Mouse (Mus musculus) megakaryocyte, embryonic 14.5 days (primary cell): ENCODE results near the gene AI481877.

ENCODE experiments used
- FLI1 ChIP-seq: IDR thresholded peaks from 2 replicates; pipeline ENCODE4 v1.6.1; 2012; ENCODE audit warnings: low read length, inconsistent platforms, mixed read lengths
- GATA1 ChIP-seq: IDR thresholded peaks from 3 replicates; pipeline ENCODE4 v1.6.1; 2012; ENCODE audit warnings: mixed read lengths, low read length, inconsistent platforms, borderline replicate concordance

- TF ChIP-seq GATA1 = no peak
- no peak for TF ChIP-seq FLI1
Observed at GRCm38 (mm10) chr4:59150907-59151306, 12.1 kb upstream of the AI481877 start.
